Mouse (Mus musculus) retina, embryonic 14.5 days (tissue): ENCODE results near the gene Gsta4.
"Not testable (repeated sequence)": the region's sequence is repeated elsewhere in the genome, so short reads cannot be mapped to it uniquely, and the experiment has no call there.

Source experiments
- DNase-seq: peaks from one replicate; pipeline ENCODE4 v3.0.0-alpha.2; 2015; ENCODE audit warnings: low spot score

The Gsta4 gene

GRCm38 (mm10) chr9:78182474-78182873 lies at the start of gene Gsta4:
Gene Gsta4, plus strand, starts transcription at chr9:78182774.
- not testable (repeated sequence) for DNase-seq

GRCm38 (mm10) chr9:78135658-78136057 lies 46.9 kb upstream of the Gsta4 start:
- no peak for DNase-seq

GRCm38 (mm10) chr9:78138044-78138676 lies 44.4 kb upstream of the Gsta4 start:
- DNase-seq = no peak

GRCm38 (mm10) chr9:78139463-78139862 lies 43.1 kb upstream of the Gsta4 start:
- no peak for DNase-seq

GRCm38 (mm10) chr9:78146099-78146498 lies 36.5 kb upstream of the Gsta4 start:
- DNase-seq = no peak

- no peak for DNase-seq
Measured at GRCm38 (mm10) chr9:78146627-78147026, 35.9 kb upstream of the Gsta4 start.

- DNase-seq = no peak
Measured at GRCm38 (mm10) chr9:78148149-78148548, 34.4 kb upstream of the Gsta4 start.

- DNase-seq = not testable (repeated sequence)
Measured at GRCm38 (mm10) chr9:78149770-78150169, 32.8 kb upstream of the Gsta4 start.

- DNase-seq = no peak
Measured at GRCm38 (mm10) chr9:78154211-78154977, 28.2 kb upstream of the Gsta4 start.

GRCm38 (mm10) chr9:78157221-78157620 lies 25.4 kb upstream of the Gsta4 start:
- no peak for DNase-seq

GRCm38 (mm10) chr9:78163291-78163690 lies 19.3 kb upstream of the Gsta4 start:
- DNase-seq = no peak

- no peak for DNase-seq
Measured at GRCm38 (mm10) chr9:78164741-78165140, 17.8 kb upstream of the Gsta4 start.

GRCm38 (mm10) chr9:78165454-78165853 lies 17.1 kb upstream of the Gsta4 start:
- no peak for DNase-seq

GRCm38 (mm10) chr9:78166694-78167452 lies 15.7 kb upstream of the Gsta4 start:
- no peak for DNase-seq

GRCm38 (mm10) chr9:78167453-78167969 lies 15.1 kb upstream of the Gsta4 start:
- DNase-seq = no peak

GRCm38 (mm10) chr9:78168864-78169263 lies 13.7 kb upstream of the Gsta4 start:
- no peak for DNase-seq

GRCm38 (mm10) chr9:78174016-78174415 lies 8.6 kb upstream of the Gsta4 start:
- no peak for DNase-seq

GRCm38 (mm10) chr9:78174925-78175276 lies 7.7 kb upstream of the Gsta4 start:
- not testable (repeated sequence) for DNase-seq

- DNase-seq = peak; percentile 98
Measured at GRCm38 (mm10) chr9:78175277-78176200, 7.0 kb upstream of the Gsta4 start.

- peak; percentile 89 for DNase-seq
Measured at GRCm38 (mm10) chr9:78176201-78176727, 6.3 kb upstream of the Gsta4 start.

- no peak for DNase-seq
Measured at GRCm38 (mm10) chr9:78176831-78177230, 5.7 kb upstream of the Gsta4 start.
